Mouse (Mus musculus) G1E (cell line): ENCODE measurements around the gene Cd3e.

ENCODE experiments used
- CTCF ChIP-seq: IDR thresholded peaks from 2 replicates; pipeline ENCODE4 v1.5.1; 2012; ENCODE audit warnings: low read depth, low read length, inconsistent platforms, mixed read lengths
- POLR2AphosphoS5 ChIP-seq: IDR thresholded peaks from 2 replicates; pipeline ENCODE4 v1.6.1; 2012; ENCODE audit warnings: low read depth, low read length, inconsistent platforms; ENCODE audit not compliant: insufficient replicate concordance

DNA sequence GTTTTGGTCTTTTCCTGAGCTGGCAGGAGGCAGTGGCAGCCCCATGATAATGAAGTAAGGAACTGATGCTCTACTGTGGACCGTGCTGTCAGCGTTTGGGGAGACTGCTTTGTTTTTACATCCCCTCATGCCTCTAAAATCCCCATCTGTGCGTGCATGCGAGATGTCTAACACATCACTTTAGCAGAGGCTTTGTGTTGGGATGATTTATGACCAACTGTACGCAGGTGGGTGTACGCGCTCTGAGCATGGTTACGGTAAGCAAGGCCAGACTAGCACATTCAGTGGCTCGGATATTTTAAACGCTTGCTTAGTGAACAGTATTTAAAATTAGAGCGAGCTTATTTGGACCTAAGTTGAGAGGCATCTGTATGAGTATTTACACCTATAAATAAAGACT, 8.6 kb upstream of the Cd3e start:
- TF ChIP-seq POLR2AphosphoS5 (no peak), CTCF (no peak)
